Mouse (Mus musculus) thymus, adult 2 months (tissue): ENCODE results near the gene Iars2.

Experiments used
- CTCF ChIP-seq: fragments of 200-500 bp; IDR thresholded peaks from 2 replicates; pipeline ENCODE4 v1.5.1; 2012; ENCODE audit warnings: mild to moderate bottlenecking, control low read depth, low read length, moderate library complexity, borderline replicate concordance; ENCODE audit not compliant: control insufficient read depth, poor library complexity, insufficient read depth; ENCODE audit errors: extremely low read depth
- POLR2A ChIP-seq: fragments of 200-500 bp; IDR thresholded peaks from 2 replicates; pipeline ENCODE4 v1.6.1; 2012; ENCODE audit warnings: mild to moderate bottlenecking, low read length, control low read depth, moderate library complexity; ENCODE audit not compliant: control insufficient read depth, poor library complexity, insufficient read depth; ENCODE audit errors: extremely low read depth

DNA sequence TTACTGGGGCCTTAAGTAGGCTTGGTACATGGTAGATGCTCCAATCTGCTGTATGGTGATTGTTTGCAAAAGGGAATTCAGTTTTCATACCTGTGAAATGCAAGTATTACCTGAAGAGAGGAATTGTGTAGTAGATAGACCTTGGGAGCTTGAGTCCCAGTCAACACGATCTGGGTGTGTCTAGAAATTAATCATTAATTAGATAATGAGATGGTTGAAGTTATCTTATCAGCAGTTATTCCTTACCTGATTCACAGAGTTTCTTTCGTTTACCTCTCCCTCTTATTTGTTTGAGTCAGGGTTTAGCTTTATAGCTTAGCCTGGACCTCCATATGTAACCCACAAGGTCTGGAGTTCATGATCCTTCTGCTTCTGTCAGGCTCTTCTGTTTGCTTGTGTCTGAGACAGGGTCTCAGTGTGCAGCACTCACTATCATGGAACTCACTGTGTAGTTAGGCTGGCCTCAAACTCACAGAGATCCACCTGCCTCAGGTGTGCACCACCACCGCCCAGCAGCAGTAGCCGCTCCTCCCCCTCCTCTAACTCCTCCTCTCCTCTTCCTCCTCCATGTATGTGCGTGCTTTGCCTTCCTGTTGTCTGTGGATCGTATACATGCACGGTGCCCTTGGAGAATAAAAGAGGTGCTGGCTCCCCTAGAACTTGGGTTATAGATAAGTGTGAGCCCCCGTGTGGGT, 58.6 kb downstream of the Iars2 start:
- TF ChIP-seq CTCF (no peak), POLR2A (no peak)
